Mouse (Mus musculus): Measurements from ENCODE around the gene Aldh1a7. TPM values are rescaled to one million over a fixed set of nuclear protein-coding genes. Genes with fewer than 3 reads are reported as not detected.

Aldh1a7 gene
- total RNA-seq (2017), result 0.44 and 8.0 TPM in 2 replicates

DNA sequence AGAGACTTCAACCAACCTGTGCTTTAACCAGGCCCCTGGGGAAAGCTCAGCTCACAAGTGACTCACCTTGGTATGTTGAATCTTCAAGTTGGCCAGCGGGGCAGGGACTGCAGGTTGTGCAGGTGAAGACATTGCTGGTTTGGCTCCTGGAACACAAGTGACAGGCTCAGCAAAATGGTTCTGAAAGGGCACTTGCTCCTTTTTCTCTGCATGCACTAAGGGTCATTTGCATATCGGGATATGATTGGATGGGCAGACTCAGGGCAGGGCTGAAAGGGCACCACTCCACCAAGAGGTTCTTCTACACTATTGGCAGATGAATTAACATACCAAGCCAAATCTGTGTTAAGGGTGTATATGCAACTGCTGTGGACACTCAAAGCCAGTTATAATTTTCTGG, at the start of gene Aldh1a7:
TSS of gene Aldh1a7 (minus strand) at position 182 of the 400 bp plus-strand sequence.
- ATAC-seq (replicated peaks in 1 of 2; ENCODE audit: insufficient read depth in 1 of 2, low FRiP score in 2 of 2, low TSS enrichment in 1 of 2, low read depth in 1 of 2, poor library complexity in 2 of 2, severe bottlenecking in 2 of 2), result peak; percentile 86 to 89; a peak in 3 of 4 replicates

DNA sequence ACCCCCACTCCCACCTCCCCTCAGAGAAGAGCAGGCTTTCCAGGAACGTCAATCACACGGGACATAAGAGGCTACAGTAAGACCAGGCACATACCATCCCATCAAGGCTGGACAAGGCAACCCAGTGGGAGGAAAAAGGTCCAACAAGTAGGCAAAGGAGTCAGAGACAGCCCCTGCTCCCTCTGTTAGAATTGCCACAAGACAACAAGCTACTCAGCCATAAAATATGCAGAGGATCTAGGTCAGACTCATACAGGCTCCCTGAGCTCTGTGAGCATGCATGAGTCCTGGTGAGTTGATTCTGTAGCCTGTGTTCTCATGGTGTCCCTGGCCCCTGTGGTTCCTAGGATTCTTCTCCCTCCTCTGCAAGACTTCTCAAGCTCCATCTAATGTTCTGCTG, 48.3 kb upstream of the Aldh1a7 start:
- no peak for ATAC-seq (replicated peaks in 1 of 2; ENCODE audit: insufficient read depth in 1 of 2, low FRiP score in 2 of 2, low TSS enrichment in 1 of 2, low read depth in 1 of 2, poor library complexity in 2 of 2, severe bottlenecking in 2 of 2)

DNA sequence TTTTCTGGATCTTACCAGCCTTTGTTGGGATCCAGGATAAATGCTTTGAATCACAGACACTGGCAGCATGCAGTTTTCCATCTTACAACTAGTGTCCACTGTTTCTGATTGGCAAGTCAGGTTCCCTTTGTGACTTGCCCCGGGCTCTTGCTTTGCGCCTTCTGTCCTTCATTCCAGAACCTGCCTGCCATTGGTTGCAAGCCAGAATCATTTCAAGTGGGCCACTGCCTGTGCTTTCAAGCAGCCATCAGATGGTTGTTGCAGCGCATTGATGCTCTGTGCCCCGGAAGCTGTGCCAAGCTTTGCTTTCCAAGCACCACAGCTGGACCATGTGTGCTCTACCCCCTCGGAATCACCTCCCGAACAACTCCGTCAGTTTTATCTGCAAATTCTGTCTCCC, 46.6 kb upstream of the Aldh1a7 start:
- no peak for ATAC-seq (replicated peaks in 1 of 2; ENCODE audit: insufficient read depth in 1 of 2, low FRiP score in 2 of 2, low TSS enrichment in 1 of 2, low read depth in 1 of 2, poor library complexity in 2 of 2, severe bottlenecking in 2 of 2)

DNA sequence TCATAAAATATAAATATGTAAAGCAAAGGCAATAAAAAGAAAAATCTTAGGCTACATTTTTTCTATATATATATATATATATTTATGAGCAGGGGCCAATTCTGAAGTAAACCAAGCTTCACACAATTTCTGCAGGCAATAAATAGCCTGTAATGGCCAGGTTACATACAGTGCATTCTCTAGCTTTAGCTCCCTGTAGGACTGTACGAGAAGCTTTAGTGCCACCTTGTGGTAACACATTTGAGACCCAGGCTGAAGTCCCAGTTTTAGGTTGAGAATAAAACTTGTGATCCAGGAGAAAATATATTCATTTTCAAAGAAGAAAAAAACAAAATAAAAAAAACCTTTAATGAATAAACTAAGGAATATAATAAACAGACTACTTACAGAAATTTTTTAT, 36.9 kb upstream of the Aldh1a7 start:
- peak; percentile 65 to 66; a peak in 2 of 4 replicates for ATAC-seq (replicated peaks in 1 of 2; ENCODE audit: insufficient read depth in 1 of 2, low FRiP score in 2 of 2, low TSS enrichment in 1 of 2, low read depth in 1 of 2, poor library complexity in 2 of 2, severe bottlenecking in 2 of 2)

DNA sequence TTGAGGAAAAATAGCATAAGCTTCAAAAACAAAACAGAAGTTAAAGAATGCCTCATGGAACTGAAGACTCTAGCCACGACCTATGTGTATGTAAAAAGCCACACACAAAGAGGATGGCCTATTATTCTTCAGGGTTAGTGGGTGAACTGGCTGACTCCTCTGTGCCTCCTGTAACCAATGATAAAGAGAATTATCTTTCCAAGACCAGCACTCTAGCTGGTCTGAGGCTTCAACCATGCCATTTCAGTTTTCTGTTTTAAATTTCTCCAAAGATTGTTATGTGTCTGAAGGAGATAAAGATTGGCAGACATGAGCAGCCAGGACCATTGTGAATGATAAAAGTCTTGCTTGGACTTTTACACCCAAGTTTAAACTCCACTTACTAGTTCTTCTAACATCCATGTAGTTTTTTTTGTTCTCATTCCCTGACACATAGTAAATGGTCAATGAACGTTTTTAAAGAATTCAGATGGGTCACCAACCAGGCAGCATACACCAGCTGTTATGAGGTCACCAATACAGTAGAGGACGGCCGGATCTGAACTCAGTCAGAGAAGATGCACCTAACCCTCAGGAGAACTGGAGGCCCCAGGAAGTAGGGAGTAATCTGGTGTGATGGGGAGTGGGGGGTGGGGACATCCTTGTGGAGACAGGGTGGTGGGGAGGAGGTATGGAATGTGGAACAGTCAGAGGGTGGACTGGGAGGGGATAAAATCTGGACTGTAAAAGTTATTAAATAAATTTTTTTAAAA, 34.5 kb upstream of the Aldh1a7 start:
- peak in 1 of 2 experiments; percentile 45; a peak in 1 of 4 replicates for ATAC-seq (replicated peaks in 1 of 2; ENCODE audit: insufficient read depth in 1 of 2, low FRiP score in 2 of 2, low TSS enrichment in 1 of 2, low read depth in 1 of 2, poor library complexity in 2 of 2, severe bottlenecking in 2 of 2)

DNA sequence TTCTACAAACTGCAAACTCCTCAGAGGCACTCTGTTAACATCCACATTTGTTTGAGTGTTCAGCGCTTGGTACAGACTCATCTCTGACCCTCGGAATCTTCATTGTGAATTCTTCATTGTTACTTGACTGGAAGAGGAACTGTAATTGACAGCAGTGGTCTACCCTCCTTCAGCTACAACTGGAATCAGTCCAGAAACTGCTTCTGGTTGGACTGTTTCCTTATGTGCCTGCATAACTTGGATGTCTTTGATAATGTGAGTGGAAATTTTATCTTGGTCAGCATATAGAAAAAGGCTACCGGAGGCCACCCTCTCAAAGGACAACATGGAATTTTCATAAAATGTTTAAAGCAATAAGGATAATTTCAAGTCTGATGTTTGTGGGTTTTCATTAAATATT, 33.8 kb upstream of the Aldh1a7 start:
- no peak for ATAC-seq (replicated peaks in 1 of 2; ENCODE audit: insufficient read depth in 1 of 2, low FRiP score in 2 of 2, low TSS enrichment in 1 of 2, low read depth in 1 of 2, poor library complexity in 2 of 2, severe bottlenecking in 2 of 2)

DNA sequence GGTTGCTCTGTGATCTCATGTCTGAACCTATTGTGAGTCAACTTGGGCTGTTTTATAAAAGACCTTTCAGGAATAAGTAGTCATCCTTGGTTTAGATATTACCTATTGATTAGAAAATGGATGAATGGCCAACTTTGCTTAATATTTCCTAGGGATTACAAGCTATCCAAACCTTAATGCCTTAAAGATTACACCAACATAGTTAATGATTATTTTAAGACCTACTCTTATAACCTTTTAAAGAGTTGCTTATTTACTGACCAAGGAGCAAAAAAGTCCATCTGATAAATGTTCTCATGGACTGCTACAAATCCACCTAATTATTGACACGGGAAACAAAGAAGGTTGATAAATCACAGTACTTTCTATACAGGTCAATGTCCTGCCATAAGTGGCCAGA, 17.3 kb upstream of the Aldh1a7 start:
- ATAC-seq (replicated peaks in 1 of 2; ENCODE audit: insufficient read depth in 1 of 2, low FRiP score in 2 of 2, low TSS enrichment in 1 of 2, low read depth in 1 of 2, poor library complexity in 2 of 2, severe bottlenecking in 2 of 2), result no peak

DNA sequence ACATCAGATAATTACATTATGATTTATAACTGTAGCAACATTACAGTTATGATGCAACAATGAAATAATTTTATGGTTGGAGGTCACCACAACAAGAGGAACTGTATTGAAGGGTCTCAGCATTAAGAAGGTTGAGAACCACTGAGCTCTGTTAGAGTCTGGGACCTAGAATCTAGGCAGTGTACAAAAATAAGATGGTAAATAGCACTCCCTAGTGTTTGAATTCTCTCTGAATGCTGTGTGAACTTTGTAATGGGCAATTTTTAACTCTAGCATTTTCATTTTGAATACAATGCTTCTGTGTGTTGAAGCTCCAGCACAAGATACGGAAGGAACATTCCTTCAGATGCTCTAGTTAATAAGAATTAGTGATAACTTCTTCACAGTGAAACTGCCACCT, 916 bp upstream of the Aldh1a7 start:
- 0 out of 4 replicates have a peak, but pooled peaks of 1 of the 2 experiments have one; percentile 42 for ATAC-seq (replicated peaks in 1 of 2; ENCODE audit: insufficient read depth in 1 of 2, low FRiP score in 2 of 2, low TSS enrichment in 1 of 2, low read depth in 1 of 2, poor library complexity in 2 of 2, severe bottlenecking in 2 of 2)

DNA sequence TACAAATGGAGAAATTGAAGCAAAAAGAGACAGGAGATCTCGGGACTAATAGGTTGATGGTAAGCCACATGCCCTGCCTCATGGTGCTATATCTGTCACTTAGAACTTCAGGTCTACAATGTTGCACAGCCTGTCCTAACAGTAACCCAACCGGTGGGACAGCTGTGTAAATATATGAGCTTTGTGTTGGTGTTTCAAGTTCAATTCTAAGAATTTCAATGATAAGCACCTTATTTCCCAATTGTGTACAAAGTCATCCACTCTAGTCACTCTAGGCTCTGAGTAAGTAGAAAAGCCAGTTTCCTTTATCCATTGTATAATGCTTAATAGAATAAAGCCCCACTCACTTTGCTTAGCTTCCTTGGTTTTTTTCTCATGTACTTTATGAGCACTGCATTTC, 4.4 kb downstream of the Aldh1a7 start:
- no peak for ATAC-seq (replicated peaks in 1 of 2; ENCODE audit: insufficient read depth in 1 of 2, low FRiP score in 2 of 2, low TSS enrichment in 1 of 2, low read depth in 1 of 2, poor library complexity in 2 of 2, severe bottlenecking in 2 of 2)

DNA sequence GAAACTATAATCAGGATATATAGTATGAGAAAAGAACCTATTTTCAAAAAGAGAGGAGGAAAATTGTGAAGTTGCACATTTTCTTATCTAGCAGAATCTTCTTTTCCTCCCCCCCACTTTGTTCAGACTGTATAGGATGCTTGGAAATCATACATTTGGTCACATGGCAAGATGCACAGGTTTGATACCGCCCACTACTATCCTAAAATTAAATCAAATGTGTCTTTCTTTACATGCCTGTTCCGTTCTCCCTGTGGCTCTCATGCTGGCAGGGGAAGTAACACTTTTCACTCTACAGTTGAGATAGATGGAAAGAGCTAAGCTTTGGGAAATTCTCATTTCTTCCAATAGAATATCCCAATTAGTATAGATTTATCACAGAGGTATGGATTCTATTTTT, 7.1 kb downstream of the Aldh1a7 start:
- no peak for ATAC-seq (replicated peaks in 1 of 2; ENCODE audit: insufficient read depth in 1 of 2, low FRiP score in 2 of 2, low TSS enrichment in 1 of 2, low read depth in 1 of 2, poor library complexity in 2 of 2, severe bottlenecking in 2 of 2)

DNA sequence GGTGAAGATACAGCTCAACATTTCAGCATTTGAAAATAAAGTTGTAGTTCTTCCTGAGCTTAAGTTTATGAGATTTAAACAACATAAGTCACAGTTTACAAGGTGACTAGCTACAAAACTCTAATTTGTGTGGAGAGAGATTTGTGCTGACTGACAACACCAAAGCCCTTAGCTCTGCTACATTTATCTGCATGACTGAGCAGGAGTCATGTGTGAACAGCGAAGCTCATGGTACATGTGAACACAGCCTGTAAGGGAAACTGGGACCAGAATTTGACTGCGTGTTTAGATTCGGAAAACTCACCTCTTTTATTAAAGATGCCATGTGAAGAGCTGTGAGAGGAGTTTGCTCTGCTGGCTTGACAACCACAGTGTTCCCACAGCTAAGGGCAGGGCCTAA, 11.7 kb downstream of the Aldh1a7 start:
- no peak for ATAC-seq (replicated peaks in 1 of 2; ENCODE audit: insufficient read depth in 1 of 2, low FRiP score in 2 of 2, low TSS enrichment in 1 of 2, low read depth in 1 of 2, poor library complexity in 2 of 2, severe bottlenecking in 2 of 2)

DNA sequence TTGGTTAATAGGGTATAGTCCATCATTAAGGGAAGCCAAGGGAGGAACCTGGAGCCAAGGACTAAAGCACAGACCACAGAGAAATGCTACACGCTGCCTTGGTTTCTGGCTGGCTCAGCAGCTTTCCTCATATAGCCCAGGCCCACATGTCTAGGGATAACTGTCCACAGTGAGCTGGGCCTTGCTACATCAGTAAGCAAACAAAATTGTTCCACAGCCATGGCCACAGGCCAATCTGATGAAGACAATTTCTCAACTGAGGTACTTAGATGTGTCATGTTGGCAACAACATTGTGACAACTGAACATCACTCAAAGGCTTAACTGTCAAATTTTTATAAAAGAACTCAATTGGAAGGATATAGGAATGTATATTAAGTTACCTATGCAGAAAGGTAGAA, 12.3 kb downstream of the Aldh1a7 start:
- ATAC-seq (replicated peaks in 1 of 2; ENCODE audit: insufficient read depth in 1 of 2, low FRiP score in 2 of 2, low TSS enrichment in 1 of 2, low read depth in 1 of 2, poor library complexity in 2 of 2, severe bottlenecking in 2 of 2), result no peak

DNA sequence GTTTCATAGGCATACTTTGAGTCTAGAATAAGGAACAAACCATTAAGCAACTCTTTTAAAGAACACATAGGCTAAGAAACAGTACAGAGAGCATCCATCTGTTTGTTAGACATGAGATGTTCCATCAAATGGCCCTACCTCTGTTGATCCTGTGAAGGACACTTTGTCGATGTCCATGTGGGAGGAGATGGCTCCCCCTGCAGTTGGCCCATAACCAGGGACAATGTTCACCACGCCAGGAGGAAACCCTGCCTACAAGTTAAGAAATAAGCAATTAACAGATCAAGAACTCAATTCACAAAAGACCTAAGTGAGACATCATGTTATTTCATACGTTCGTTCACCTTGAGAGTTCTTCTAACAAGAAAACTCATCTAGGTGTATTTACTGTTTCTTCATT, 12.8 kb downstream of the Aldh1a7 start:
- no peak for ATAC-seq (replicated peaks in 1 of 2; ENCODE audit: insufficient read depth in 1 of 2, low FRiP score in 2 of 2, low TSS enrichment in 1 of 2, low read depth in 1 of 2, poor library complexity in 2 of 2, severe bottlenecking in 2 of 2)

DNA sequence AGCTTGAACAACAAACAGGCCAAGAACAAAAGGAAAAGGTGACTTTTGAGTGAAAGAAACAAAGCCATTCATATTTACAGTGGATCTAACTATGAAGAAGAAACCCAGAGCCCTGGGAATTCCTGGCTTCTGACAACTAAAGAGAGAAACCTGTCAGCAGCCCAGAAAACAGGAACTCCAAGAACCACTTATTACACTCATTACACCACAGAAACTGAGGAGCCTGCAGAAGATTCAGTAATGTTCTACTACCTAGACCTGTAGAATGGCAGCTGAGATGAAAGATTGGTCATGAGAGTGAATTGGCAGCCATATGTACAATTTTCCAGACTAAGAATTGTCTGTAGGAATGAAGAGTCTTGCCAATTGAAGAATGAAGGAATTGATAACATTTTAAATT, 20.2 kb downstream of the Aldh1a7 start:
- peak in 1 of 2 experiments; percentile 59; a peak in 2 of 4 replicates for ATAC-seq (replicated peaks in 1 of 2; ENCODE audit: insufficient read depth in 1 of 2, low FRiP score in 2 of 2, low TSS enrichment in 1 of 2, low read depth in 1 of 2, poor library complexity in 2 of 2, severe bottlenecking in 2 of 2)

DNA sequence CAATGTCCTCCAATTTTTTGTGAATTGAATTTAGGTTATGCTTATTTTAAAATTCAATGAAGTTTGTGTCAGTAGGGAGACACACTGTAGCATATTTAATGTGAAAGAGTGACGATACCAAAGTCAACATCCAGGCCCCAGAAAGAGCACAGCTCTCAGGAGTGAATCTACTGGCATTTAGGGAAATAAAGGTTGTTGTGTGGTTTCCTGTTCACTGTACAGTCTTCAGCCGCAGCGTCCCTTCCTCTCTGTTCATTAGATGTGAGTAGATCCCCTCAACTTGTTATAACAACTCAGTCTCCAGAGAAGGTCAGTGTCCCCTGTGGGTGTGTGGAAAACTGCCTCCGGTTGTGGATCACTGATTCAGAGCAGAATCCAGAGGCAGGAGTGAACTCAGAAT, 20.6 kb downstream of the Aldh1a7 start:
- ATAC-seq (replicated peaks in 1 of 2; ENCODE audit: insufficient read depth in 1 of 2, low FRiP score in 2 of 2, low TSS enrichment in 1 of 2, low read depth in 1 of 2, poor library complexity in 2 of 2, severe bottlenecking in 2 of 2), result peak; percentile 76 to 82

DNA sequence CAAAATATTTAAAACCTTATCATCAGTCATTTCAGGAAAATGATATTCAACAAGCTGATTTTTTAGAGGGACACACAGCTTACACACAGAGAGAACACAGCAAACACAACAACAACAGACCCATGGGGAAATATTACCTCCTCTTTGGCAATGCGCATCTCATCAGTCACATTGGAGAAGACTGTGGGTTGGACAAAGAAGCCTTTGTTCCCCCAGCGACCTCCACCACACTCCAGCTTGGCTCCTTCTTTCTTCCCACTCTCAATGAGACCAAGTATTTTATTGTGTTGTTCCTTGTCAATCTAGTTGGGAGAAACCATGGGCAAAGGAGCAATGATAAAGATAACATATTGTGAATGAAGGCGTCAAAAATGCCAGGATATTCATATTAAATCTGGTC, 25.3 kb downstream of the Aldh1a7 start:
- ATAC-seq (replicated peaks in 1 of 2; ENCODE audit: insufficient read depth in 1 of 2, low FRiP score in 2 of 2, low TSS enrichment in 1 of 2, low read depth in 1 of 2, poor library complexity in 2 of 2, severe bottlenecking in 2 of 2), result no peak

DNA sequence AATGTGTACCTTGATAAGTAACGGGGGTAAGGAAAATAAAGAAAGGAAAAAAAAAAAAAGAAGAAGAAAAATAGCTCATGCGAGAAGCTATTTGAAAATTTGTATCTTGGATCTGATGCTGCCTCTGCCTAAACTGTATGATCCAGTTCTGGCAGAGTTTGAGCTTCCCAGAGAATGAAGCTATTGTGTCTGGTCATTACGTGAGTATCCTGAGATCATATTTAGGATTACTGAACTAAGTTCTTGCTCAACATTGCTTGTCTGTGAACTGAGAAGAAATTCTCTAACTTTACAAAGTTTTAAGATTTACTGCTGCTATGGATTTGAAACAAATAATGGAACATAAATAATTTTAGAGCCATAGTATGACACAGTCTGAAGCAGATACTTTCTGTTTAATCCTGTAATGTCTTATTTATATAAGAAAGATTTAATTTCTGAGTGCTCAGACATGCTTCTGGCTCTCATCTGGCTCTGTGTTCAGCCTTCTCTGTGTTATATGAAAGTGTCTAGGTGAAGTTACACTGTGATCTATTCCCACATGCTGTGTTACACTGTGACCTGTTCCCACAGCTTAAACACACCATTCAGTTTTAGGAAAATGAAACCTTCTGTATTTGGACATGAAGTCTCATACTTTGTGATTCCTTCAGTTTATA, 49.5 kb downstream of the Aldh1a7 start:
- ATAC-seq (replicated peaks in 1 of 2; ENCODE audit: insufficient read depth in 1 of 2, low FRiP score in 2 of 2, low TSS enrichment in 1 of 2, low read depth in 1 of 2, poor library complexity in 2 of 2, severe bottlenecking in 2 of 2), result no peak

DNA sequence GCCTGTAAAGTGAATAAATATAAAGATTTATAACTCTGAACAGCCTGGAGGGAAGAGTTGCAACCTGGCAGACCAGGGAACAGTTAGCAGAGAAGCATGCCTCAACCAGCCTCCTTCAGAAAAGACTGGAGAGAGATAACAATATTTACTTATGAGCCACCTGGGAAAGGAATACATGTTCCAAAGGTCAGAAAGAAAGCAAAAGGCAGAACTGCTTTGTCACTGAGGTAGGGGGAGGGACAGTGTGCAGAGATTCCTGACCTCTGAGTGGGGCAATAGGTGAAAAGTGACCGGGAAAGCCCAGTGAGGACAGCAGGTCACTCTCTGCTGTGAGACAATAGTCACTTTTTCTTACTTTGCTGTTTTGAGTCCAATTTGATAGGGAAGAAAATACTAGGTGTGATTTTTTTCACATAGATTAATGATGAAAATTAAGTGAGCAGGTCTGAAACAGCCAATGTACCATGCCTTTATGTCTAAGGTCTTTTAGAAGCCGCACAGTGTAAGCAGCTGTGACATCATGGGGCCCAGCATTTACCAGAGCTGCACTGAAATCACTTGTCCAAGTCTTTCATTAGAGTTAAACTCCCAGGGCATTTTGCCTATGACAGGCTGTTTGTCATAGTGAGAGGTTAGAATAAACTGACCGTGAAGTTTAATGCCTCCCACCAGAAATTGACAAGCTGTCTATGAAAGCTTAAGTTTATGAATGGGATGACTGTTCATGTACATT, 73.1 kb downstream of the Aldh1a7 start:
- ATAC-seq (replicated peaks in 1 of 2; ENCODE audit: insufficient read depth in 1 of 2, low FRiP score in 2 of 2, low TSS enrichment in 1 of 2, low read depth in 1 of 2, poor library complexity in 2 of 2, severe bottlenecking in 2 of 2), result no peak
